Mouse (Mus musculus): ENCODE results near the gene Cyp2c65.
"Not testable (repeated sequence)": the region's sequence is repeated elsewhere in the genome, so short reads cannot be mapped to it uniquely, and the experiment has no call there.

Cyp2c65 gene

DNA sequence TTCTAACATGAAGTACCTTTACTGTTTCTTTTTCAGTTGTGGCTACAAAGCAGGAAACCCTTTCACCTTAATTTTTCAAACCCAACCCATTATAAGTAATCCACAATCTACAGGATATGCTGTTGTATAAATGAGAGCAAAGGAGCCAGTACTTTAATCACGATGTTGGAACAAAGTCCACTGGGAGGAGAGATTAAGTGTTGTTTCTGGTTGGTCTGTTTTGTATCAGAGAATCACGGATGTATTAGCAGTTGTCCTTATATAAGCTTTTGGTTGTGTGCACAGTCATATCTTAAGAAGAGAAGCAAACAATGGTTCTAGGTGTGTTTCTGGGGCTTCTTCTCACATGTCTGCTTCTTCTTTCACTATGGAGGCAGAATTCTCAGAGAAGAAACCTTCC is at the start of gene Cyp2c65:
TSS of gene Cyp2c65 (plus strand) at position 297 of the 400 bp plus-strand sequence.
- no peak for DNase-seq

DNA sequence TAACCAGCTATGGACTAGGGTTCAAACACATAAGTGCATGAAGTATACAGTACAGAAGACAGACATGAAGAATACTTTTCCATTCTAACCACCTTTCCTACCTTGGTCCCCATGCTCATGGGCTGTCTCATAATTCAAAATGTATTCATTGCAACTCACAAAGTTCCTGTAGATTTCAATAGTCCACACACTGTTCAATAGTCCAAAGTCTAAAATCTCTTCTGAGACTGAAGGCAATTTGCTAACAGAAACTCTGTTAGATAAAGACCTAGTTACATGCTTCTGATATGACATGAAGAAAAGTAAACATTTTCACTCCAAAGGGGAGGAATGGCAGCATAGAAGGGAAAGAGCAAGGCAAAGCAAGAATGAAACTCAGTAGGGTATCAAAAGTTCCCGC is 2.9 kb upstream of the Cyp2c65 start:
- no peak for DNase-seq

GRCm38 (mm10) chr19:39098779-39099178 is 38.0 kb downstream of the Cyp2c65 start:
- DNase-seq, result not testable (repeated sequence)

GRCm38 (mm10) chr19:39113644-39114043 is 52.8 kb downstream of the Cyp2c65 start, which contains the start of gene Cyp2c66:
Gene Cyp2c66, plus strand, starts transcription at chr19:39113898.
- no peak for DNase-seq
